Mouse (Mus musculus): ENCODE data around the gene Abl1. TPM values are rescaled to one million over a fixed set of nuclear protein-coding genes. Genes with fewer than 3 reads are reported as not detected.
"Not testable (repeated sequence)": the region's sequence is repeated elsewhere in the genome, so short reads cannot be mapped to it uniquely, and the experiment has no call there.

Gene Abl1
- 100 to 1,000 TPM; 109 to 112 TPM for total RNA-seq (2021)
- long read RNA-seq, experiment 1, full-length matches to known transcripts, result 16 of 43 reads
- long read RNA-seq, experiment 1, partial matches to known transcripts, result 3 of 43 reads
- long read RNA-seq, experiment 1, other reads (novel, unspliced or antisense), result 24 of 43 reads
- long read RNA-seq, experiment 2, full-length matches to known transcripts, result 7 of 95 reads
- long read RNA-seq, experiment 2, partial matches to known transcripts, result 5 of 95 reads
- long read RNA-seq, experiment 2, other reads (novel, unspliced or antisense), result 83 of 95 reads

- peak; percentile 66 to 88 for DNase-seq (ENCODE audit: low spot score in 2 of 2)
These were observed at the start of gene Abl1 for GRCm38 (mm10) chr2:31688074-31688925. Gene Abl1 (plus strand): TSS chr2:31688376.

- DNase-seq (ENCODE audit: low spot score in 2 of 2), result no peak
These were observed 49.4 kb upstream of the Abl1 start for GRCm38 (mm10) chr2:31638581-31639465.

- no peak for DNase-seq (ENCODE audit: low spot score in 2 of 2)
These were observed 48.8 kb upstream of the Abl1 start for GRCm38 (mm10) chr2:31639466-31639760.

- no peak for DNase-seq (ENCODE audit: low spot score in 2 of 2)
These were observed 48.1 kb upstream of the Abl1 start, which contains the start of gene Prdm12 for GRCm38 (mm10) chr2:31639901-31640608. Gene Prdm12 (plus strand): TSS chr2:31640037.

GRCm38 (mm10) chr2:31640609-31641507 is 47.3 kb upstream of the Abl1 start:
- DNase-seq (ENCODE audit: low spot score in 2 of 2), result no peak

- no peak for DNase-seq (ENCODE audit: low spot score in 2 of 2)
These were observed 46.7 kb upstream of the Abl1 start for GRCm38 (mm10) chr2:31641508-31641830.

GRCm38 (mm10) chr2:31641929-31642328 is 46.2 kb upstream of the Abl1 start:
- no peak for DNase-seq (ENCODE audit: low spot score in 2 of 2)

GRCm38 (mm10) chr2:31653971-31654853 is 34.0 kb upstream of the Abl1 start:
- DNase-seq (ENCODE audit: low spot score in 2 of 2), result no peak

- DNase-seq (ENCODE audit: low spot score in 2 of 2), result no peak
These were observed 33.2 kb upstream of the Abl1 start for GRCm38 (mm10) chr2:31654854-31655559.

GRCm38 (mm10) chr2:31656374-31656773 is 31.8 kb upstream of the Abl1 start:
- no peak for DNase-seq (ENCODE audit: low spot score in 2 of 2)

- DNase-seq (ENCODE audit: low spot score in 2 of 2), result no peak
These were observed 25.0 kb upstream of the Abl1 start for GRCm38 (mm10) chr2:31662939-31663803.

- no peak for DNase-seq (ENCODE audit: low spot score in 2 of 2)
These were observed 24.4 kb upstream of the Abl1 start for GRCm38 (mm10) chr2:31663804-31664180.

- DNase-seq (ENCODE audit: low spot score in 2 of 2), result no peak
These were observed 20.8 kb upstream of the Abl1 start for GRCm38 (mm10) chr2:31667332-31667731.

GRCm38 (mm10) chr2:31670551-31671035 is 17.6 kb upstream of the Abl1 start, which contains the start of gene Exosc2:
Gene Exosc2 (plus strand): TSS chr2:31670715.
- peak; percentile 42 to 76 for DNase-seq (ENCODE audit: low spot score in 2 of 2)

- no peak for DNase-seq (ENCODE audit: low spot score in 2 of 2)
These were observed 9.5 kb upstream of the Abl1 start for GRCm38 (mm10) chr2:31678641-31679040.

- not testable (repeated sequence) for DNase-seq (ENCODE audit: low spot score in 2 of 2)
These were observed 7.0 kb upstream of the Abl1 start for GRCm38 (mm10) chr2:31681051-31681707.

Data from adrenal gland, postnatal 4 days (tissue).